Mouse (Mus musculus): ENCODE data around the gene Klk1b8.
"Not testable (repeated sequence)": the region's sequence is repeated elsewhere in the genome, so short reads cannot be mapped to it uniquely, and the experiment has no call there.

Gene Klk1b8

GRCm38 (mm10) chr7:43944727-43945264 lies 5.7 kb upstream of the Klk1b8 start:
- no peak for DNase-seq (ENCODE audit: low read depth, low spot score)
- Histone ChIP-seq H3K36me3 (ENCODE audit: control insufficient read depth, insufficient read depth, low read length, poor library complexity, severe bottlenecking) (no peaks in the 10 kb centered on the region), H3K27me3 (ENCODE audit: control insufficient read depth, insufficient read depth, low read length, poor library complexity, severe bottlenecking) (no peaks in the 10 kb centered on the region)

GRCm38 (mm10) chr7:43952703-43953102 lies 2.2 kb downstream of the Klk1b8 start:
- no peaks in the 10 kb centered on the region for H3K36me3 ChIP-seq (ENCODE audit: control insufficient read depth, insufficient read depth, low read length, poor library complexity, severe bottlenecking)
- no peaks in the 10 kb centered on the region for H3K27me3 ChIP-seq (ENCODE audit: control insufficient read depth, insufficient read depth, low read length, poor library complexity, severe bottlenecking)
- DNase-seq (ENCODE audit: low read depth, low spot score) = no peak

GRCm38 (mm10) chr7:43966451-43966850 lies 16.0 kb downstream of the Klk1b8 start, which contains the start of gene Klk1b1:
Gene Klk1b1, plus strand, starts transcription at chr7:43966751.
- no peaks in the 10 kb centered on the region for H3K36me3 ChIP-seq (ENCODE audit: control insufficient read depth, insufficient read depth, low read length, poor library complexity, severe bottlenecking)
- no peak for DNase-seq (ENCODE audit: low read depth, low spot score)
- H3K27me3 ChIP-seq (ENCODE audit: control insufficient read depth, insufficient read depth, low read length, poor library complexity, severe bottlenecking) = no peaks in the 10 kb centered on the region

GRCm38 (mm10) chr7:43967058-43967457 lies 16.6 kb downstream of the Klk1b8 start:
- DNase-seq (ENCODE audit: low read depth, low spot score) = no peak
- H3K27me3 ChIP-seq (ENCODE audit: control insufficient read depth, insufficient read depth, low read length, poor library complexity, severe bottlenecking) = no peaks in the 10 kb centered on the region
- no peaks in the 10 kb centered on the region for H3K36me3 ChIP-seq (ENCODE audit: control insufficient read depth, insufficient read depth, low read length, poor library complexity, severe bottlenecking)

- H3K36me3 ChIP-seq (ENCODE audit: control insufficient read depth, insufficient read depth, low read length, poor library complexity, severe bottlenecking) = no peaks in the 10 kb centered on the region
- H3K27me3 ChIP-seq (ENCODE audit: control insufficient read depth, insufficient read depth, low read length, poor library complexity, severe bottlenecking) = no peaks in the 10 kb centered on the region
- DNase-seq (ENCODE audit: low read depth, low spot score) = no peak
These were observed 17.1 kb downstream of the Klk1b8 start for GRCm38 (mm10) chr7:43967612-43968011.

- H3K36me3 ChIP-seq (ENCODE audit: control insufficient read depth, insufficient read depth, low read length, poor library complexity, severe bottlenecking); H3K27me3 ChIP-seq (ENCODE audit: control insufficient read depth, insufficient read depth, low read length, poor library complexity, severe bottlenecking); DNase-seq (ENCODE audit: low read depth, low spot score): not testable (repeated sequence)
These were observed 25.3 kb downstream of the Klk1b8 start, which contains the start of gene Klk1b9 for GRCm38 (mm10) chr7:43975761-43976160. Gene Klk1b9, plus strand, starts transcription at chr7:43976061.

- no peak for DNase-seq (ENCODE audit: low read depth, low spot score)
- H3K27me3 ChIP-seq (ENCODE audit: control insufficient read depth, insufficient read depth, low read length, poor library complexity, severe bottlenecking) = no peaks in the 10 kb centered on the region
These were observed 35.2 kb downstream of the Klk1b8 start for GRCm38 (mm10) chr7:43985657-43986056.

GRCm38 (mm10) chr7:43994821-43995220 lies 44.4 kb downstream of the Klk1b8 start:
- not testable (repeated sequence) for H3K27me3 ChIP-seq (ENCODE audit: control insufficient read depth, insufficient read depth, low read length, poor library complexity, severe bottlenecking); DNase-seq (ENCODE audit: low read depth, low spot score); H3K36me3 ChIP-seq (ENCODE audit: control insufficient read depth, insufficient read depth, low read length, poor library complexity, severe bottlenecking)

More at GRCm38 (mm10) chr7:43985657-43986056, 35.2 kb downstream of the Klk1b8 start:
- no peaks in the 10 kb centered on the region for H3K36me3 ChIP-seq (ENCODE audit: control insufficient read depth, insufficient read depth, low read length, poor library complexity, severe bottlenecking)

GRCm38 (mm10) chr7:43995577-43995976 lies 45.1 kb downstream of the Klk1b8 start, which contains the start of gene Klk1b11:
Gene Klk1b11, plus strand, starts transcription at chr7:43995877.
- not testable (repeated sequence) for H3K36me3 ChIP-seq (ENCODE audit: control insufficient read depth, insufficient read depth, low read length, poor library complexity, severe bottlenecking); DNase-seq (ENCODE audit: low read depth, low spot score); H3K27me3 ChIP-seq (ENCODE audit: control insufficient read depth, insufficient read depth, low read length, poor library complexity, severe bottlenecking)

Data from splenic B cell, adult 2 months (primary cell).